Mouse (Mus musculus) bone marrow, adult 2 months (tissue): ENCODE measurements at regions not wholly inside any gene's neighbourhood (a gene's known extent, or its start where the extent isn't known, plus 50 kb on each side); places are given as distances from the start of the nearest gene placed in this dataset.

Source experiments
- CTCF ChIP-seq: fragments of 200-500 bp; IDR thresholded peaks from 2 replicates; pipeline ENCODE4 v1.5.1; 2011; ENCODE audit warnings: low read length, control low read depth; ENCODE audit not compliant: control insufficient read depth, insufficient read depth
- POLR2A ChIP-seq: fragments of 200-500 bp; IDR thresholded peaks from 2 replicates; pipeline ENCODE4 v1.6.1; 2011; ENCODE audit warnings: low read depth, mild to moderate bottlenecking, control low read depth, low read length, borderline replicate concordance; ENCODE audit not compliant: control insufficient read depth

DNA sequence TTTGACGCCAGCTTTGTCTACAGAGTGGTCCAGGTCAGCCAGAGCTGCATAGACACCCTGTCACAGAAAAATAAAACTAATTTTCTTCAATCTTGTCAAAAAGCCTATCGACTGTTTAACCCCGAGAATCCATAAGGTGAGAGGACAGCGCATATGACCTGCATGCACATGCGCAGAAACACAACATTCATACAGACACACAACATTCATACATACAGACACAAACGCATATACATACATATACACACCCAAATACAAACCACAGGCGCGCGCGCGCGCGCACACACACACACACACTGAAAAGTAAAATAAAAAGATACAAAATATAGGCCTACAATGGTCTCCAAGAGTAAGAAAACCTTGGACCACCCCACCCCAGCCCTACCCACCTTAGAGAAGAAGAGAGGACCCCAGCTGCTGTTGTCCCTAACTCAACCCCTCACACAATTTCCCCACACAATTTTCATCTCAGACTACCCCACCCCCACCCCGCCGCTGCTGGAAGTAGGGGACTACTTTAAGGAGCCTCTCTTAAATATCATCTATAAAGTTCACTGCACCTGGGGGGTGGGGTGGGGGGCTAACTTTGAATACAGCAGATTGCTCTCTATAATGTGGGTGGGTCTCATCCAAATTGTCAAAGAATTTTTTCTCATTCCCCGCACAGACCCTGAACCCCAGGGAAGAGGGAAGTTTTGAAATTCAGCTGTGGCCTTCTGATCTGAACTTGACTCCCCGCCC, 52.2 kb upstream of the Chd2 start:
- TF ChIP-seq POLR2A (no peak), CTCF (no peak)
